Mouse (Mus musculus) spleen, postnatal 10 days (tissue): ENCODE results near the gene Cd44.

Source experiments
- DNase-seq, 2 experiments: peaks; one replicate each; pipeline ENCODE4 v3.0.0; 2021 to 2022; ENCODE audit warnings: low spot score in 2 of 2

The Cd44 gene

DNA sequence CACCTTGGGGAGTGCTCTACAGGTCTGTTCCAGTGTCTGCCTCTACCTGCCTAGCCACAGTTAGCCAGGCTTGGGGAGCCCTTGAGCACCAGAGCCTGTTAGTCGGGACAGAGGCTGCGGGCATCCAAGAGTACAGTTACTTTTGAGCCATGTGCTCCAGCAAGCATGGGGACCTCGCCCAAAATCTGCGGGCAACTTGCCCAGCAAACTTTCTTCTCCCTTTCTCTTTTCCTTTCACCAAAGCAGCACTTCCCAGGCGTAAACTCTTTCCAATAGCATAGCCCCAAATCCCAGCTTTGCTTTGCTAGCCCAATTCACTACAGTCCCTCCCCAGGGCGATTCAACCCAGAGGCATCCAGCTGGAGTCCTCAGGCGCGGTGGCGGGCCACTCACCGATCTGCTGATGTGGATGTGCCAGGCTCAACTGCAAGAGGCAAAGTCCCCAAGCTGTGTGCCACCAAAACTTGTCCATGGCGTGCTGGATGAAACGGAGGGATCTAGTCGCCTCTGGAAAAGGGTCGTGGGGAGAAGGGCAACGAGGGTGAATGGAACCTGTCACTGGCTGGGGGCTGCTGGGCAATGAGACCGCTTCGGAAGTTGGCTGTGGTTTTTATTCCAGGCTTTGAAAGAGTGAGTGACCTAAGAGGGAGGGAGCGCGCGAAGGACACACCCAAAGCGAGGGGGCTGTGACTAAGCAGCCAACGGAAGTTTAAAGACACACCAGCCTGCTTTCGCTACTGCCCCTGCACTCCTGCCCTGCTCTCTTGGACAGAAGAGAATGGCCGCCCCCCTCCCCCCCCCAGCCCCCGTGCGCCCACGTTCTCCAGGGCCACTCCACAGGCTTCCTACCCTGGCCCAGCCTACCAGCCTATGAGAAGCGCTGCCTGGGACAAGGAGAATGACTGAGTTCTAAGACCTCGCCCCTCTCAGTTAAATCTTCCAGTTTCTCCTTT, at the start of gene Cd44:
Gene Cd44 (minus strand): TSS at position 791 of the 953 bp plus-strand sequence.
- peak; percentile 69 to 75 for DNase-seq

GRCm38 (mm10) chr2:102948481-102948857, 47.0 kb upstream of the Cd44 start:
- DNase-seq, result no peak

- no peak for DNase-seq
Observed at GRCm38 (mm10) chr2:102947846-102948480, 46.5 kb upstream of the Cd44 start.

DNA sequence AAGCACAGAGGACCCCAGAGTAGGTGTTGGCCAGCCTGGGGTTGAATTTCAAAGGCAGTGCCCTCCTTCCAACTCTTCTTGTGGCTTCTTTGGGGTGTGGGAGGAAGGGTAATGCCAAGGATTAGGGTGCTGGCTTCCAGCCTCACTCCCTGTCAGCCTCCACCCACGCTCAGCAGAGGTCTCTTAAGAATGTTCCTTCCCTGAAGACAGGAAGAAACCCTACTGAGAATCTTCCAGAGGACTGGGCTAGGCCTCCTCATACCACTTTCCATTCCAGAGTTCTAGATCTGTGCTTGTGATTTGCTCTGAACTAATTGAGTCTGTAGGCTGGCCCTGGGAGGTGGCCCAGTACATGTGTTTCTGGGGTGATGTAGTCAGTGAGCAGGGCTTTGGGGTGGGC, 43.6 kb upstream of the Cd44 start:
- DNase-seq, result no peak

GRCm38 (mm10) chr2:102944415-102945012, 43.0 kb upstream of the Cd44 start:
- no peak for DNase-seq

DNA sequence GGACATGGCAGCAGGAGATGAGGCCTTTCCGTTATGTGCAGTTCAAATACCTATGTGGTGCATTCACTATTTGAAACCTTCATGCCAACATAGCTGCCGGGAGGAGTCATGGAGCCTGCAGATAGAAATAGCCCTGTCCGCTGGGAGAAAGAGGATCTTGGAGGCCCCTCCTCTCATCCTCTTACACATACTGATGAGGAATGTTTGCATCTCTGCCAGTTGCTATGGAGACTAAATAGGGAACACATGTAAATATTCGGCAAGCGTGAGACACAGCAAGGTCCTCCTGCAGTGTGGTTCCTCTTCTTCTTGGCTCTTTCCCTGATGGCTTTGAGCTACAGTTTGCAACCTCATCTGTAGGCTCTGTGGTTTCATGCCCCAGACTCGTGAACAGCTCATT, 42.5 kb upstream of the Cd44 start:
- no peak for DNase-seq

GRCm38 (mm10) chr2:102942782-102943080, 41.3 kb upstream of the Cd44 start:
- DNase-seq, result no peak

GRCm38 (mm10) chr2:102941937-102942781, 40.7 kb upstream of the Cd44 start:
- DNase-seq, result no peak

- no peak for DNase-seq
Observed at GRCm38 (mm10) chr2:102940813-102941361, 39.4 kb upstream of the Cd44 start.

DNA sequence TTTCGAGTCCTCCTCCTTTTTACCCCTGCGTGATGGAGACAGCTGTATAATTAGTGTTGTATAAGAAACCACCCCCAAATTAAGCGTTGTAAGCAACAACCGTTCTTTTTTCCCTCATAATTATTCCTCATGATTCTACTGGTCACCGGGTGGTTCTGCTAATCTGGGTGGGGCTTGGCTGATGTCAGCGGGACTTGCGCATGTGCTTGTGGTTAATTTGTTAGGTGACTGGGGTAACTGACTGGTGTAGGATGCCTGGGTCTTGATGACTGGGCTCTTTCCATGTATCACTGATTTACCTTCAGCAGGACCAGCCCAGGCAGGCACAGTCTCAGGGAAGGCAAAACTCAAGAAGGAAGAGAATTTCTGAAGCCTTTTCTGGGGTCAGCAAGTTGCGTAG, 38.7 kb upstream of the Cd44 start:
- no peak for DNase-seq

GRCm38 (mm10) chr2:102936886-102937285, 35.4 kb upstream of the Cd44 start:
- DNase-seq, result no peak

GRCm38 (mm10) chr2:102934834-102935233, 33.4 kb upstream of the Cd44 start:
- no peak for DNase-seq

DNA sequence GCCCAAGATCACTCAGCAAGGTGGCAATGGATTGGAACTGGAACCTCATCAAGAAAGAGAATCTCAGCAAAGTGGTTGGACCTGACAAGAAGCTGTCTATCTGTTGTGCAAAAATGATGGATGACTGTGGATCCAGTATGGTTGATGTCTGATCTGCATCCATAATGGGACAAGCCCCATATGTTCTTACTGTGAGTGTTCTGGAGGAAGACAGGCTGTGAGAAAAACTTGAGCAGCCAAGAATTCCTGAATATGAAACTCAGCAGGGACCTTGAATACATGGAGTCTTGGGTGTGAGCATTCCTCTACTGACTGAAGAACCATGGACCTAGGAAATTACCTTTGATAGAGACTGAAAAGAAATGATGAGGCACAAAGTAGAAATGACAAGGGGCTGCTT, 32.3 kb upstream of the Cd44 start:
- no peak for DNase-seq

GRCm38 (mm10) chr2:102933142-102933541, 31.7 kb upstream of the Cd44 start:
- DNase-seq, result no peak

- DNase-seq, result no peak
Observed at GRCm38 (mm10) chr2:102932667-102933066, 31.2 kb upstream of the Cd44 start.

DNA sequence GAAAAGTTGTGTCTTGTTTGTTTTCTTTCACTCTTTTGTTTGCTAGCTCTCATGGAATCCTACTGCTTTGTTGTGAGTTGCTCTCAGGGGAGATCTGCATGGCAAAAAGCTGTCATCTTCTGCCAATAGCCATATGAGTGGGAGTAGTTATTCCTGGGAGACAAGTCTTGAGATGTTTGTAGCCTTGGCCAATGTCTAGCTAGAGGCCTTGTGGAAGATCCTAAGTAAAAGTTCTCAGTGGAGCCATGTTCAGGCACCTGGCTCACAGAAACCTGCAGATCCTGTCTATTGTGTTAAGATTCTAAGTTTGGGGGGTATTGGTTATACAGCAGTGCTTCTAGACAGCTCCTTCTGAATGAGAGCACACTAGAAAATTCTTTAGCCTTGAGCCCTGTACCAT, 26.7 kb upstream of the Cd44 start:
- no peak for DNase-seq

DNA sequence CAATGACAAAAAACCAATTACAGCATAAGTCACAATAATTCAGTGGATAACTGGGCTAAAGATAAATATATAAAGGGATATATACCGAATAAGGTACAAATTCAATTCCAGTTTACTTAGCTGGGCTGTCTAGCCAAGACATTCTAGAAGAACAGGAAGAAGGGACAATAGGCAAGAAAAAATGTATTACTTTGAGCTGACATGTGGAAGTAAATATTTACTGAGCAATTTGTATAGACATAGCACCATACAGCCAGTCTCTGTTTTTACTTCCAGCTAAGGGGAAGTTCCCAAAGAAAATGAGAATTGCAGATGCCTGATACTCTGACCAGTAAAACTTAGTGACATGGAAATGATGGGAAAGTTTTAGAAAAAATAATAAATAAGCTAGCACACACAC, 23.0 kb upstream of the Cd44 start:
- DNase-seq, result no peak

GRCm38 (mm10) chr2:102923682-102924081, 22.2 kb upstream of the Cd44 start:
- DNase-seq, result no peak

DNA sequence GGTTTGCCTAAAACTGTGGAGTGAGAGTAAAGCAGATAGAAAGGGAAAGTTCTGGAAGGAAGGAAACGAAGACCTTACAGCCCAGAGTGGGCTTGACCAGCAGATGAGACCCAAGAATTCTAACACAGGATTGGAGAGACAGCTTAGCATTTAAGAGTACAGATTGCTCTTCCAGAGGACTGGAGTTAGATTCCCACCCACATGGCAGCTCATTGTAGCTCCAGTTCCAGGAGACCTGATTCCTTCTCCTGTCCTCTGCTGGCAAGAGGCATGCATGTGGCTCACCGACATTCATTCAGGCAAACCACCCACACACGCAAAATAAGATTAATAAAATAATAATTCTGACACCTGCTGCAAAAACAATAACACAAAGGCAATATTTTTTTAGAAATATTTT, 20.6 kb upstream of the Cd44 start:
- no peak for DNase-seq

- no peak for DNase-seq
Observed at GRCm38 (mm10) chr2:102918301-102918700, 16.8 kb upstream of the Cd44 start.

- DNase-seq, result no peak
Observed at GRCm38 (mm10) chr2:102916596-102916995, 15.1 kb upstream of the Cd44 start.

GRCm38 (mm10) chr2:102914675-102915074, 13.2 kb upstream of the Cd44 start:
- no peak for DNase-seq
